Mouse (Mus musculus) midbrain, embryonic 11.5 days (tissue): ENCODE results near the gene Napepld. TPM values are rescaled to one million over a fixed set of nuclear protein-coding genes. Genes with fewer than 3 reads are reported as not detected.
A peak's percentile ranks its signal among the peaks of the same experiment; 100 is the strongest.

Experiments
- ATAC-seq: fragments of 200-750 bp; cut with Nextera tagmentation; 2 replicates; pipeline ENCODE4 v1.8.0; 2017; ENCODE audit warnings: moderate TSS enrichment, moderate library complexity; ENCODE audit not compliant: low FRiP score
- DNase-seq: peaks from one replicate; pipeline ENCODE4 v3.0.0; 2015; ENCODE audit warnings: low spot score; ENCODE audit errors: missing footprints
- H3K27ac ChIP-seq: fragments of 300-500 bp; sonication (generic); 2 replicates; pipeline ENCODE4 v1.5.1; 2014; ENCODE audit warnings: low read depth, low read length
- H3K27me3 ChIP-seq: fragments of 300-500 bp; sonication (generic); 2 replicates; pipeline ENCODE4 v1.6.1; 2014; ENCODE audit warnings: mild to moderate bottlenecking, low read length, moderate library complexity, mixed read lengths; ENCODE audit not compliant: control insufficient read depth, insufficient read depth
- H3K36me3 ChIP-seq: fragments of 300-500 bp; sonication (generic); 2 replicates; pipeline ENCODE4 v1.6.1; 2014; ENCODE audit warnings: mild to moderate bottlenecking, low read length, moderate library complexity, mixed read lengths; ENCODE audit not compliant: control insufficient read depth, insufficient read depth
- H3K4me1 ChIP-seq: fragments of 300-500 bp; sonication (generic); 2 replicates; pipeline ENCODE4 v1.6.1; 2014; ENCODE audit warnings: low read length; ENCODE audit not compliant: control insufficient read depth, insufficient read depth
- H3K4me2 ChIP-seq: fragments of 300-500 bp; sonication (generic); 2 replicates; pipeline ENCODE4 v1.6.1; 2014; ENCODE audit warnings: mild to moderate bottlenecking, moderate library complexity
- H3K4me3 ChIP-seq: fragments of 300-500 bp; sonication (generic); 2 replicates; pipeline ENCODE4 v1.5.1; 2014; ENCODE audit warnings: low read depth, low read length
- H3K9ac ChIP-seq: fragments of 300-500 bp; sonication (generic); 2 replicates; pipeline ENCODE4 v1.6.1; 2014; ENCODE audit warnings: low read length
- H3K9me3 ChIP-seq: fragments of 300-500 bp; sonication (generic); 2 replicates; pipeline ENCODE4 v1.6.1; 2016; ENCODE audit warnings: low read length; ENCODE audit not compliant: control insufficient read depth
- WGBS: fragments of 180-500 bp; shearing (Covaris S2); extraction: QIAGEN DNeasy Blood & Tissue Kit; methylation state at CpG from one replicate; pipeline ENCODE4 v1.1.7; 2014; 5-methylcytosine and 5-hydroxymethylcytosine counted together
- polyA plus RNA-seq: library from polyadenylated mRNA; unstranded; fragments of >200 nt; fragmentation: Nextera tagmentation; extraction: Ambion mirVana; gene quantifications from 2 replicates; pipeline ENCODE4 v1.2.1, GENCODE M21; 2014

Napepld gene
- polyA plus RNA-seq = 17.0 and 17.1 TPM in 2 replicates

- H3K4me3 ChIP-seq = peak within 1 kb of the TSS; percentile 57
- DNase-seq = peak; percentile 100
- no peaks in the 10 kb centered on the region for H3K27me3 ChIP-seq
- ATAC-seq = peak; percentile 99
- peak within 1 kb of the TSS; percentile 61 for H3K4me2 ChIP-seq
- no peaks in the 10 kb centered on the region; the same call in 1 of the 2 replicates for H3K4me1 ChIP-seq
- H3K27ac ChIP-seq = peak within 1 kb of the TSS; percentile 97
- no peaks in the 10 kb centered on the region for H3K9me3 ChIP-seq
- under 1% methylated on average over 44 of the region's 59 CpGs for WGBS
- H3K9ac ChIP-seq = peak within 1 kb of the TSS; percentile 88
- H3K36me3 ChIP-seq = no peaks in the 10 kb centered on the region
Measured at GRCm38 (mm10) chr5:21701351-21702008, at the start of gene Napepld. Napepld (minus strand) TSS chr5:21701396.

- 89% methylated on average over 7 of the region's 8 CpGs for WGBS
- Histone ChIP-seq H3K4me3 (no peak overlapping the region), H3K9ac (no peak overlapping the region), H3K9me3 (no peaks in the 10 kb centered on the region), H3K27ac (no peak overlapping the region), H3K27me3 (no peaks in the 10 kb centered on the region), H3K4me2 (no peak overlapping the region), H3K4me1 (no peaks in the 10 kb centered on the region), H3K36me3 (peaks cover 36% of the 10 kb centered on the region)
- DNase-seq (peak; percentile 69), ATAC-seq (no peak)
Measured at GRCm38 (mm10) chr5:21745966-21746365, 44.8 kb upstream of the Napepld start.

DNA sequence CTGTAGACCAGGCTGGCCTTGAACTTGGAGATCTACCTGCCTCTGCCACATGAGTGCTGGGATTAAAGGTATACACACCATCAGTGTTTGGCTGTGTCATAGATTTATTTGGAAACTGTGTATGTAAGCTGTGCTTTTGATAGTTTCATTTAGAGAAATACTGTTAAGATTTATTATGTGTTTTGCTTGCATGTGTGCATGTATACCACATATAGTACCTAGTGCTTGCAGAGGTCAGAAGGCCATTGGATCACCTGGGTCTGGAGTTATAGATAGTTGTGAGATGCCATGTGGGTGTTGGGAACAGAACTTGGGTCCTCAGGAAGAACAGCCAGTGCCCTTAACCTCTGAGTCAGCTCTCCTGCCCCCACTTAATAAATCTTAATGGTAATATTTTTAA lies 43.5 kb upstream of the Napepld start:
- Histone ChIP-seq H3K27me3 (no peaks in the 10 kb centered on the region), H3K4me2 (no peak overlapping the region), H3K4me3 (no peak overlapping the region), H3K36me3 (peaks cover 42% of the 10 kb centered on the region), H3K9me3 (no peaks in the 10 kb centered on the region), H3K4me1 (no peaks in the 10 kb centered on the region), H3K9ac (no peak overlapping the region), H3K27ac (no peak overlapping the region)
- ATAC-seq = no peak
- peak; percentile 56 for DNase-seq

- Histone ChIP-seq H3K4me3 (no peak overlapping the region), H3K9ac (no peak overlapping the region), H3K27me3 (no peaks in the 10 kb centered on the region), H3K36me3 (peaks cover 35% of the 10 kb centered on the region), H3K4me2 (no peak overlapping the region), H3K9me3 (no peaks in the 10 kb centered on the region), H3K4me1 (no peaks in the 10 kb centered on the region), H3K27ac (no peak overlapping the region)
- 93% methylated on average over 10 of the region's 10 CpGs for WGBS
- ATAC-seq = no peak
- peak; percentile 81 for DNase-seq
Measured at GRCm38 (mm10) chr5:21743606-21744005, 42.4 kb upstream of the Napepld start.

GRCm38 (mm10) chr5:21739881-21740280 lies 38.7 kb upstream of the Napepld start:
- peaks cover 20% of the 10 kb centered on the region for H3K36me3 ChIP-seq
- peaks cover 7% of the 10 kb centered on the region for H3K4me1 ChIP-seq
- no peaks in the 10 kb centered on the region for H3K27me3 ChIP-seq
- WGBS = 95% methylated on average over 13 of the region's 13 CpGs
- no peak overlapping the region for H3K4me2 ChIP-seq
- DNase-seq (peak; percentile 60), ATAC-seq (no peak)
- no peak overlapping the region for H3K4me3 ChIP-seq
- no peaks in the 10 kb centered on the region for H3K9me3 ChIP-seq
- H3K27ac ChIP-seq = no peak overlapping the region
- no peak overlapping the region for H3K9ac ChIP-seq

- H3K9me3 ChIP-seq = no peaks in the 10 kb centered on the region
- H3K4me1 ChIP-seq = peaks cover 12% of the 10 kb centered on the region
- WGBS = 93% methylated on average over 11 of the region's 11 CpGs
- H3K27me3 ChIP-seq = no peaks in the 10 kb centered on the region
- ATAC-seq = no peak
- DNase-seq = no peak
- H3K36me3 ChIP-seq = peaks cover 16% of the 10 kb centered on the region
- no peak overlapping the region for H3K4me3 ChIP-seq
- H3K4me2 ChIP-seq = no peak overlapping the region
- no peak overlapping the region for H3K9ac ChIP-seq
- no peak overlapping the region for H3K27ac ChIP-seq
Measured at GRCm38 (mm10) chr5:21739120-21739519, 37.9 kb upstream of the Napepld start.

GRCm38 (mm10) chr5:21737620-21738019 lies 36.4 kb upstream of the Napepld start:
- H3K9ac ChIP-seq = peak overlapping the region; percentile 80
- peak overlapping the region; percentile 73 for H3K4me2 ChIP-seq
- peaks cover 22% of the 10 kb centered on the region for H3K4me1 ChIP-seq
- H3K27ac ChIP-seq = no peak overlapping the region
- WGBS = 33% methylated on average over 10 of the region's 10 CpGs
- ATAC-seq = no peak
- H3K36me3 ChIP-seq = peaks cover 14% of the 10 kb centered on the region
- peak overlapping the region; percentile 70 for H3K4me3 ChIP-seq
- H3K27me3 ChIP-seq = no peaks in the 10 kb centered on the region
- no peak for DNase-seq
- no peaks in the 10 kb centered on the region for H3K9me3 ChIP-seq

- WGBS = under 1% methylated on average over 41 of the region's 42 CpGs
- peaks cover 13% of the 10 kb centered on the region for H3K36me3 ChIP-seq
- H3K9ac ChIP-seq = peak within 1 kb of the TSS; percentile 80
Measured at GRCm38 (mm10) chr5:21736956-21737585, 35.9 kb upstream of the Napepld start, which contains the start of gene Pmpcb. Pmpcb (plus strand) TSS chr5:21737141.

GRCm38 (mm10) chr5:21736046-21736445 lies 34.9 kb upstream of the Napepld start:
- DNase-seq = peak; percentile 53
- Histone ChIP-seq H3K27me3 (no peaks in the 10 kb centered on the region), H3K4me1 (peaks cover 29% of the 10 kb centered on the region), H3K4me2 (no peak overlapping the region), H3K36me3 (peaks cover 7% of the 10 kb centered on the region), H3K27ac (no peak overlapping the region), H3K9me3 (no peaks in the 10 kb centered on the region), H3K9ac (no peak overlapping the region), H3K4me3 (no peak overlapping the region)
- no peak for ATAC-seq
- WGBS = 87% methylated on average over 11 of the region's 11 CpGs

More at GRCm38 (mm10) chr5:21736956-21737585, 35.9 kb upstream of the Napepld start, which contains the start of gene Pmpcb:
- Histone ChIP-seq H3K4me1 (peaks cover 28% of the 10 kb centered on the region), H3K27me3 (no peaks in the 10 kb centered on the region), H3K4me3 (peak within 1 kb of the TSS; percentile 70), H3K4me2 (peak within 1 kb of the TSS; percentile 73), H3K9me3 (no peaks in the 10 kb centered on the region), H3K27ac (no peak within 1 kb of the TSS)
- DNase-seq = peak; percentile 99
- peak; percentile 66 for ATAC-seq
